Mouse (Mus musculus): ENCODE data around the gene Gapvd1. TPM values are rescaled to one million over a fixed set of nuclear protein-coding genes. Genes with fewer than 3 reads are reported as not detected.
"Not testable (repeated sequence)": the region's sequence is repeated elsewhere in the genome, so short reads cannot be mapped to it uniquely, and the experiment has no call there.

The Gapvd1 gene
- polyA plus RNA-seq, 1 experiment from 2014 or later, result 92.2 TPM

DNA sequence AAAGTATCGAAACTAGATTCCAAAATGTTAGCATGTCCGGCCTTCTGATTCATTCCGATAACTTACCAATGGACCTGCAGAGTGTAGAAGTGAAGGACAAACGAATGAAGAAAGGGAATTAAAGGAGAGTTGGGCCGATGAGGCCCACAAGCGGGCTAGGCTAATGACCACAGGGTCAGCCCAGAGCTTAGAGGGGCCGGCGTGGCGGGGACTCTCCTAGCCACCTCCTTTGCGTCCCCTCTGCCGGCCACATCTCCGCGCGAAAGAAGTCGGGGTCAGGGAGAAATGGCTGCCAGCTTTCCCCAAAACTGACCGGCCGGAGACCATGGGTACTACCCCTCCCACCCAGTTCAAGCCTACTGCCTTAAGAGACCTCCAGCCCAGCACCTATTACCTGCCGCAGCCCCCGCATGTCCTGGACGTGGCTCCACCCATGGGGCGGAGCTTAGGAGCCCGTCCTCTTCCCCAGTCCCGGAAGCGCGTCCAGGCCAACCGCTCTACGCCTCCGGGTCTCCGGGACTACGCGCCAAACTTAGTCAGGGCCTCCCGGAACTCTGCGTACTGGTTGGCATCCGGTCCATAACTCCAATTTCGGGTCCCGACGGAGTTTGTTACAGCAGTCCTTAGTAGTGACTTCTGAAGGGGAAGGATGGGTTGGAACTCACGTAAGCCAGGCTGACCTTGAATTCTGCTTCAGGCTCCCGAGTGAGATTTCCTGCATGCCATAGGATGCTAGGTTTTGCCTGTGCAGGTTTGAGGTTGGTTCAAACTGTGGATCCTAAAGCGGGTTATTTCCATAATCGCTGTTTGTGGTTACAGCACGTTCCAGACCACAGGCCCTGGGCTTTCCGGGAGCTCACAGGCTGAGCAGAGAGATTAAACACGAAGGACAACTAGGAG, 44.6 kb upstream of the Gapvd1 start, which contains the start of gene Rabepk:
TSS of gene Rabepk (minus strand) at position 556 of the 900 bp plus-strand sequence.
- WGBS, result 4% methylated on average over 44 of the region's 44 CpGs

DNA sequence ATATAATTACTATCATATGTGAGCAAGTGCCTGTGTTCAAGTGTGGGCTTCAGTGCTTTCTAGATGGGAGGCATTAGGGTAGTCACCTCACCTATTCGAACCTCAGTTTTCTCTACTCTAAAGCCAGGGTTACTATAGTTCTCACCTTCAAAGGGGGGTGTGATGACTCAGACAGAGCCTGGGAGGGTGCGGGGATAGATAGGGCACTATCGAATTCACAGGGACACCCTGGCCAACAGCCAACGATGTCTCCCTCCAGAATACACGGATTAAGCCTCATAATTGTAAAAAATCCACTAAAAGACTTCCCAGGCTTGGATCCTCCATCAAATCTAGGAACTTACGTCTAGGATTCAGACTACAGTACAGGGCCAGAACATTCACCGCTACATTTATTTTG, 40.4 kb upstream of the Gapvd1 start:
- Histone ChIP-seq H3K27ac (ENCODE audit: low read depth, low read length) (no peak overlapping the region), H3K9me3 (ENCODE audit: control insufficient read depth, low read length) (no peaks in the 10 kb centered on the region), H3K4me1 (ENCODE audit: control insufficient read depth, insufficient read depth, low read length) (peaks cover 4% of the 10 kb centered on the region; the same call in 1 of the 2 replicates), H3K4me3 (ENCODE audit: low read length) (no peak overlapping the region), H3K36me3 (ENCODE audit: control insufficient read depth, insufficient read depth, low read length) (peaks cover 13% of the 10 kb centered on the region; the same call in 1 of the 2 replicates), H3K4me2 (replicated peaks; ENCODE audit: low read depth, low read length) (no peak overlapping the region), H3K9ac (ENCODE audit: low read depth, low read length) (no peak overlapping the region), H3K27me3 (ENCODE audit: control insufficient read depth, insufficient read depth, low read length) (no peaks in the 10 kb centered on the region)
- WGBS, result 95% methylated on average over 7 of the region's 7 CpGs
- ATAC-seq (ENCODE audit: low FRiP score, low TSS enrichment), result no peak

More for the DNA sequence above, 44.6 kb upstream of the Gapvd1 start, which contains the start of gene Rabepk:
- peak; percentile 79 for ATAC-seq (ENCODE audit: low FRiP score, low TSS enrichment)
- peak within 1 kb of the TSS; percentile 73 for H3K4me3 ChIP-seq (ENCODE audit: low read length)
- H3K27ac ChIP-seq (ENCODE audit: low read depth, low read length), result peak within 1 kb of the TSS; percentile 65
- peaks cover 15% of the 10 kb centered on the region; the same call in 1 of the 2 replicates for H3K36me3 ChIP-seq (ENCODE audit: control insufficient read depth, insufficient read depth, low read length)
- peaks cover 13% of the 10 kb centered on the region; the same call in 1 of the 2 replicates for H3K4me1 ChIP-seq (ENCODE audit: control insufficient read depth, insufficient read depth, low read length)
- H3K9ac ChIP-seq (ENCODE audit: low read depth, low read length), result peak within 1 kb of the TSS; percentile 78
- no peaks in the 10 kb centered on the region for H3K9me3 ChIP-seq (ENCODE audit: control insufficient read depth, low read length)
- H3K4me2 ChIP-seq (replicated peaks; ENCODE audit: low read depth, low read length), result peak within 1 kb of the TSS; percentile 71
- no peaks in the 10 kb centered on the region for H3K27me3 ChIP-seq (ENCODE audit: control insufficient read depth, insufficient read depth, low read length)

DNA sequence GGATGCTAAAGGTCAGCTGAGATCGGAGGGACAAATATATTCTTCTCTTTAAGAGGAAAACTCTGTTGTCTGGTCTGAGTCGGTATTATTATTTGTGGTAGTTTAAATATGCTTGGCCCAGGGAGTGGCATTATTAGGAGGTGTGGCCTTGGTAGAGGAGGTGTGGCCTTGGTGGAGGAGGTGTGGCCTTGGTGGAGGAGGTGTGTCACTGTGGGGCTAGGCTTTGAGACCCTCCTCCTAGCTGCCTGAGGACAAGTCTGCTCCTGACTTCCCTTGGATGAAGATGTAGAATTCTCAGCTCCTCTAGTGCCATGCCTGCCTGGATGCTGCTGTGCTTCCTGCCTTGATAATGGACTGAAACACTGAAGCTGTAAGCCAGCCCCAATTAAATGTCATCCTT, 39.5 kb upstream of the Gapvd1 start:
- Histone ChIP-seq H3K36me3 (ENCODE audit: control insufficient read depth, insufficient read depth, low read length) (peaks cover 13% of the 10 kb centered on the region; the same call in 1 of the 2 replicates), H3K9ac (ENCODE audit: low read depth, low read length) (no peak overlapping the region), H3K4me3 (ENCODE audit: low read length) (no peak overlapping the region), H3K9me3 (ENCODE audit: control insufficient read depth, low read length) (no peaks in the 10 kb centered on the region), H3K27ac (ENCODE audit: low read depth, low read length) (no peak overlapping the region), H3K27me3 (ENCODE audit: control insufficient read depth, insufficient read depth, low read length) (no peaks in the 10 kb centered on the region), H3K4me1 (ENCODE audit: control insufficient read depth, insufficient read depth, low read length) (peaks cover 4% of the 10 kb centered on the region; the same call in 1 of the 2 replicates), H3K4me2 (replicated peaks; ENCODE audit: low read depth, low read length) (no peak overlapping the region)
- 93% methylated on average over 2 of the region's 2 CpGs for WGBS
- ATAC-seq (ENCODE audit: low FRiP score, low TSS enrichment), result no peak

GRCm38 (mm10) chr2:34792543-34792942, 37.5 kb upstream of the Gapvd1 start:
- peaks cover 20% of the 10 kb centered on the region; the same call in 1 of the 2 replicates for H3K36me3 ChIP-seq (ENCODE audit: control insufficient read depth, insufficient read depth, low read length)
- WGBS, result 85% methylated on average over 2 of the region's 2 CpGs
- not testable (repeated sequence) for H3K4me1 ChIP-seq (ENCODE audit: control insufficient read depth, insufficient read depth, low read length); H3K9ac ChIP-seq (ENCODE audit: low read depth, low read length); H3K4me3 ChIP-seq (ENCODE audit: low read length); ATAC-seq (ENCODE audit: low FRiP score, low TSS enrichment); H3K27ac ChIP-seq (ENCODE audit: low read depth, low read length); H3K9me3 ChIP-seq (ENCODE audit: control insufficient read depth, low read length); H3K27me3 ChIP-seq (ENCODE audit: control insufficient read depth, insufficient read depth, low read length); H3K4me2 ChIP-seq (replicated peaks; ENCODE audit: low read depth, low read length)

GRCm38 (mm10) chr2:34790282-34790681, 35.2 kb upstream of the Gapvd1 start:
- H3K27ac ChIP-seq (ENCODE audit: low read depth, low read length), result no peak overlapping the region
- WGBS, result 92% methylated on average over 8 of the region's 8 CpGs
- no peak overlapping the region for H3K4me3 ChIP-seq (ENCODE audit: low read length)
- no peaks in the 10 kb centered on the region for H3K9me3 ChIP-seq (ENCODE audit: control insufficient read depth, low read length)
- peaks cover 27% of the 10 kb centered on the region; the same call in 1 of the 2 replicates for H3K36me3 ChIP-seq (ENCODE audit: control insufficient read depth, insufficient read depth, low read length)
- no peaks in the 10 kb centered on the region for H3K27me3 ChIP-seq (ENCODE audit: control insufficient read depth, insufficient read depth, low read length)
- no peak overlapping the region for H3K9ac ChIP-seq (ENCODE audit: low read depth, low read length)
- H3K4me1 ChIP-seq (ENCODE audit: control insufficient read depth, insufficient read depth, low read length), result no peaks in the 10 kb centered on the region
- H3K4me2 ChIP-seq (replicated peaks; ENCODE audit: low read depth, low read length), result no peak overlapping the region
- ATAC-seq (ENCODE audit: low FRiP score, low TSS enrichment), result no peak

GRCm38 (mm10) chr2:34784085-34784484, 29.1 kb upstream of the Gapvd1 start:
- peaks cover 61% of the 10 kb centered on the region for H3K36me3 ChIP-seq (ENCODE audit: control insufficient read depth, insufficient read depth, low read length)
- 79% methylated on average over 2 of the region's 2 CpGs for WGBS
- H3K4me1 ChIP-seq (ENCODE audit: control insufficient read depth, insufficient read depth, low read length), result no peaks in the 10 kb centered on the region
- H3K27ac ChIP-seq (ENCODE audit: low read depth, low read length), result no peak overlapping the region
- no peak for ATAC-seq (ENCODE audit: low FRiP score, low TSS enrichment)
- H3K4me2 ChIP-seq (replicated peaks; ENCODE audit: low read depth, low read length), result no peak overlapping the region
- no peak overlapping the region for H3K9ac ChIP-seq (ENCODE audit: low read depth, low read length)
- no peaks in the 10 kb centered on the region for H3K9me3 ChIP-seq (ENCODE audit: control insufficient read depth, low read length)
- H3K27me3 ChIP-seq (ENCODE audit: control insufficient read depth, insufficient read depth, low read length), result no peaks in the 10 kb centered on the region
- no peak overlapping the region for H3K4me3 ChIP-seq (ENCODE audit: low read length)

DNA sequence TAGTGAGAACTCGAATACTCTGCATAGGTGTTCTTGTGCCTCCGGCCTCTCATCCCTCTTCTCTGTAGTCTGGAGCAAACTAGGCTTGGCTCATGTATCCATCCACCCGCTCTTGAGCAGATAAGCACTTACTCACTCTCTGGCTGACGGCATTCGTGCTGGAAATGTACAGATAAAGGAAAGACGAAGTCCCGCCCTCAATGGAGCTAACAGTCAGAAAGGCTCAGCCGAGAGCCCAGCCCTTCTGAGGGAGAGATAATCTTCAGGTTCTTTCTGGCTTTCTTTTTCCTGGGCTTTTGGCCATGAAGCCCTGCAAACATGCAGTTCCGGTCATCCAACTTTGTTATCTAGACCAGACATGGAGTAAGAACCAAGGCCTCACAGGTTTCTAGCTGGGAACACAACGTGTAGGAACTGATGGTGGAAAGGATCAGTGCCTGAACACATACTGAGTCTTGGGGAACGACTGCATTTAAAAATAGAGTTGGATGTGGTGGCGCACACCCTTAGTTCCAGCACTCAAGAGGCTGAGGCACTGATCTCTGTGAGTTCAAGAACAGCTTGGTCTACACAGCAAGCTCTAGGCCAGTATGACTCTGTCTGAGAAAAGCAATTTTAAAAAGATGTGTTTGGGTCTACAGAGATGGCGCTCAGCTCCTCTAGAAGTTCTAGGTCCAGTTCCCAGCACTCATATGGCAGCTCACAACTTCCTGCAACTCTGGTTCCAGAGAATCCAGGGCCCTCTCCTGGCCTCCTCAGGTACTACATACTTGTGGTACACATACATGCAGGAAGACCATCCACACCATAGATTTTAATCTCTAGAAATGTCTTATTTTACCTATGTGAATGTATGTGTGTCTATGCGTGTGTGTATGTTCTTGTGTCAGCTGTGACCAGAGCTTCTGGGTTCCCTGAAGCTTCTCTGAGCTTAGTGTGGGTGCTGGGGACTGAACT, 28.3 kb upstream of the Gapvd1 start:
- 89% methylated on average over 14 of the region's 14 CpGs for WGBS
- Histone ChIP-seq H3K27me3 (ENCODE audit: control insufficient read depth, insufficient read depth, low read length) (no peaks in the 10 kb centered on the region), H3K4me3 (ENCODE audit: low read length) (no peak overlapping the region), H3K4me2 (replicated peaks; ENCODE audit: low read depth, low read length) (no peak overlapping the region), H3K27ac (ENCODE audit: low read depth, low read length) (no peak overlapping the region), H3K4me1 (ENCODE audit: control insufficient read depth, insufficient read depth, low read length) (no peaks in the 10 kb centered on the region), H3K36me3 (ENCODE audit: control insufficient read depth, insufficient read depth, low read length) (peaks cover 65% of the 10 kb centered on the region), H3K9ac (ENCODE audit: low read depth, low read length) (no peak overlapping the region), H3K9me3 (ENCODE audit: control insufficient read depth, low read length) (no peaks in the 10 kb centered on the region)
- ATAC-seq (ENCODE audit: low FRiP score, low TSS enrichment), result no peak

DNA sequence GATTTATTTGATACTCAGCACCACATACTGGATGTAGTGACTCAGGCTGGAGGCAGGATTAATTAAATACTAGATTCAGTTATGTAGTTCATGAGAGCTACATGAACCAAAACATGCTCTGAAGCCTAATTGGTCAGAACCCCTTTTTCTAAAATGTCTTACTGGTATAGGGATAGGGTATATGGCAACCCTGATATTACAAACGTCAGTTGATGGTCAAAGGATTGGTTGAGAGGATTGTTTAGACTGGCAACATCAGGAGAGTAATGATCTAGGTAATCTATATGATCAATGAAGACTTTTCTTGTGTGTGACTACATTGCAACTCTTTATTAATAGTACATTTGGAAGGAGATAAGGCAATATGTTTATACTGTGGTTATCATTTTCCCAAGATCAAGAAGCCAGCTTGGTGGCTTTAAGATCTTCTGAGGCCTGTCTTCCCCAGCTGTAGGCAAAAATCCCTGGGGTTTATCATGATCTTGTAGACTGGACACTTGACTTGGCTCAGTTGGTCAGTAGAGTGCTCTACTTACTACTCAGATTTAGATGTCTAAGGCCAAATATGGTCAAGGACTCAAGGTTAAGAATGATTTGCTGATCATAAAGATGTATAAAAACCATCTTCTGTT, 22.3 kb upstream of the Gapvd1 start:
- whole genome bisulfite sequencing, result 57% methylated on average over 1 of the region's 1 CpGs
- H3K4me2 ChIP-seq (replicated peaks; ENCODE audit: low read depth, low read length), result peak overlapping the region; percentile 26; the same call in 1 of the 2 replicates
- H3K4me3 ChIP-seq (ENCODE audit: low read length), result no peak overlapping the region; the same call in 1 of the 2 replicates
- peaks cover 79% of the 10 kb centered on the region for H3K36me3 ChIP-seq (ENCODE audit: control insufficient read depth, insufficient read depth, low read length)
- no peak for ATAC-seq (ENCODE audit: low FRiP score, low TSS enrichment)
- H3K9me3 ChIP-seq (ENCODE audit: control insufficient read depth, low read length), result no peaks in the 10 kb centered on the region
- H3K27me3 ChIP-seq (ENCODE audit: control insufficient read depth, insufficient read depth, low read length), result no peaks in the 10 kb centered on the region
- no peak overlapping the region for H3K9ac ChIP-seq (ENCODE audit: low read depth, low read length)
- peaks cover 37% of the 10 kb centered on the region for H3K4me1 ChIP-seq (ENCODE audit: control insufficient read depth, insufficient read depth, low read length)
- no peak overlapping the region for H3K27ac ChIP-seq (ENCODE audit: low read depth, low read length)
